Mouse (Mus musculus) left cerebral cortex, postnatal 36 days (tissue): ENCODE data around the gene Rab11fip3. TPM values are rescaled to one million over a fixed set of nuclear protein-coding genes. Genes with fewer than 3 reads are reported as not detected.

Source experiments
- DNase-seq, 2 experiments: peaks; one replicate each; pipeline ENCODE4 v3.0.0; 2021 to 2022; ENCODE audit warnings: low spot score in 2 of 2, mixed read lengths in 1 of 2
- intact Hi-C: fragments of 180-260 bp; cut with DNase I; formaldehyde crosslinking; loops from one replicate; pipeline ENCODE4 v1.15.1; 2025
- total RNA-seq, 2 experiments: library from RNA; stranded (reverse); gene quantifications; 2 replicates each; pipeline ENCODE4 v1.2.3; 2021

The Rab11fip3 gene
- total RNA-seq, 2 experiments from 2014 or later = 98.8 to 117 TPM

GRCm38 (mm10) chr17:25967652-25968051, 101.7 kb downstream of the Rab11fip3 start:
- DNase-seq = no peak
- intact Hi-C loops = no loop called here

DNA sequence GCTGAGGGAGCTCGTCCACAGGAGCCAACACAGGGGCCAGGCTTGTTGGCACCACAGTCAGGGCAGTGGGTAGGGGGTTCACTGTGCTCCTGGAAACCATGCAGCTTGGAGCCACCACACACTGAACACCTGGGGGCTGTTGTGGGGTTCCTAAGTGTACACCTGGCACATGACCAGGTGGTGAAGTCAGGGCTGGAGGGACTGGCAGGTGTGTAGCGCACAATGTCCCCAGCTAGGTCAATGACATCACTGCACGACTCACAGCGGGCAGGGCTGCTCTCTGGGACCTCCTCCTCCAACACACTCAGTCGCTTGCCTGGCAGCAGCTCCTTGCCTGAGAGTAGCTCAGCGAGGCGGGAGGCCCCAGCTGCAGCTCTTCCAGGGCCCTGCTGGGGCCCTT, 105.1 kb downstream of the Rab11fip3 start:
- DNase-seq = no peak
- intact Hi-C loops = no loop called here

DNA sequence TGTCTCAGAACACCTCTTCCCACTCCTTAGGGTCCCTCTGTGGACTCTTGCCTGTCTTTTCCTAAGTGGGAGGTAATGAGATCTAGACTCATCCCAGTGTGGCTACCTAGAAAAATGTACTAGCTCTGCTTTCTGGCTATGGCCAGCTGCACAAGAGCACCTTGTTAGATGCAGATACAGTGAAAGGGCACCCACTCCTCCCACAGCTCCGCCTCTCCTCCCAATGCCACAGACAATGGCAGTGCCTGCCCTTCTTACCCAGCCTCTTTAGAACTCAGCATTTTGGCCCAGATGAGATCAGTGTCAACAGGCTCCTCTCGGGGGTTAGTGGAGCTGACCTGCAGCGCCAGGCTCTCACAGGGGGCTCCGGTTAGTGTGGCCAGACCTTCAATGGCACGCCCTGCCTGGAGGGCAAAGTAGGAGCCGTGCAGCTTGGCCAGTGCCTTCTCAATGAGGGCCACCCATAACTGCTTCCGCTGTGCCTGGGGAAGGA, 106.9 kb downstream of the Rab11fip3 start:
- intact Hi-C loops = no loop called here
- no peak for DNase-seq

DNA sequence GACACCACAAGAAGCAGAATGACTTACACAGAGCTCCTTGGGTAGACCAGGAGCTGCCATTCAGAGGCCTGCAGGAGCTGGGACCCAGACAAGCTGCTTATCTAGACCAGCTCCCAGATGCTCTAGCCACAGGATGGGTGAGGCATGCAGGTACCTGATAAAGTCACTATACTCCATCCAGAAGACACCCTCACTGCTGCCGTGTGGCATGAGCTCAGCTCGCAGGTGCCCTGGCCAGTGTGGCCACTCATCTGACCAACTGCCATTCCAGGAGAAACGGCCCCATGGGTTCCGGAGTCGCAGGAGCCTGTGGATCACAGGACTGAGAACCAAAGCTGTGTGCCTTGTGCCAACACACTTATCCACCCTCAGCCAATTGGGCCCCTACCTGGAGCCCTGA, 107.8 kb downstream of the Rab11fip3 start:
- intact Hi-C loops = no loop called here

GRCm38 (mm10) chr17:25959630-25960467, 109.5 kb downstream of the Rab11fip3 start:
- DNase-seq = no peak
- intact Hi-C loops = no loop called here

More for the DNA sequence above, 107.8 kb downstream of the Rab11fip3 start:
- no peak for DNase-seq

- DNase-seq = no peak
- intact Hi-C loops = no loop called here
Observed at GRCm38 (mm10) chr17:25958771-25959494, 110.4 kb downstream of the Rab11fip3 start.

DNA sequence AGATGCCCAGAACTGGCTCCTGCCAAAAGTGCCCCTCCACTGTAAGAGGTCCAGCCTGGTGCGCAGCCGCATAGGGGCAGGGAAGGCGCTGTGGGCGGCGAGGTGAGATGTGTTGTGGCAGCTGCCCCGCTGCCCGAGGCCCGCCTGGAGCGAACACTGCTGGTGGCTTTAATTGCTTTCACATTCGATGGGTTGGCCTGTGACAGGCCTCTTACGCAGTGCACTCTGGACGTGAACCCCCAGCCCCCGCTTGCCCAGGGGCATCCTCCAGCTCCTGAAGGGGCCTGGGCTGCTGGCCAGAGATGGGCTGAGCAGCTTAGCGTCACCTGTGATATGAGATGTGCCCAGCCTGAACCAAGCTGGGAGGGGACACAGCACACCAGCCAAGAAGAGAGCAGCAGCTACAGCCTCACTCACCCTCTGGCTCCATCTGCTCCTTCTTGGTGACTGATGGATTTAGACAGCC, 111.7 kb downstream of the Rab11fip3 start:
- intact Hi-C loops = no loop called here
- DNase-seq = no peak

GRCm38 (mm10) chr17:25956631-25957030, 112.7 kb downstream of the Rab11fip3 start:
- no peak for DNase-seq
- intact Hi-C loops = no loop called here

DNA sequence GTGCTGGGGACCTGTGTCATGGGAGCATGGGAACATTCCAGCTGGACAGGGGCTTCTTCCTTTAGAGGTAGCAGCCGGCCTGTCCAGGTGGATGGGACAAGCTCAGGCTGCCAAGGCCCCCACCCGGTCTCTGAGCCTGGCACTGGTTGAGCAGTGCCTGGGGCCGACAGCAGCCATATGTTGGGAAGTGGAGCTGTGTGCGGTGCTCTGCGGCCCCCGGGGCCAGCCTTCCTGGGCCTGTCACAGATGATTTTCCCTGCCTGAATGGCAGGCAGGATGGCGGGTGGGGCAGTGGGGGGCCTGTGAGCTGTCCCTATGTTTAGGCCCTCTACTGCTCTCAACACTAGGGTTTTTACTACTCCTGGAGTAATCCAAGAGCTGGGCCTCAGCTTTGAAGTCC, 113.2 kb downstream of the Rab11fip3 start:
- intact Hi-C loops = no loop called here
- DNase-seq = no peak

DNA sequence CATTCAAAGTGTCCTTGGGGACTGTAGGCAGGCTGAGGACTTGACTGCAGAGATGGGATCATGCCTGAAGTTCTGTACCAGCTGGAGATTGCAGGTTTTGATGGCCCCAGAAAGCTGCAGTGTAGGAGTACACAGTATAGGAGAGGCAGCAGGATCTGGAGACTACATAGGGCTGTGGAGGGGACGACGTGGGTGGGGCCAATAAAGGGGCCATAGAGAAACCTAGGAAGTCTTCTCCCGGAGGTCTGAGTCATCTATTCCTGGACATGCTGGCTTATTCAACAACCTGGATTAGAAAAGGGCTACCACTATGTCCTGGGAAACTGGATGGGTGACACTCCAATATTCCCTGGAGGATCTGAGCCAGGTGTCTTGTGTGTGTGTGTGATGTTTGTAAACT, 113.6 kb downstream of the Rab11fip3 start:
- intact Hi-C loops = no loop called here
- DNase-seq = no peak

DNA sequence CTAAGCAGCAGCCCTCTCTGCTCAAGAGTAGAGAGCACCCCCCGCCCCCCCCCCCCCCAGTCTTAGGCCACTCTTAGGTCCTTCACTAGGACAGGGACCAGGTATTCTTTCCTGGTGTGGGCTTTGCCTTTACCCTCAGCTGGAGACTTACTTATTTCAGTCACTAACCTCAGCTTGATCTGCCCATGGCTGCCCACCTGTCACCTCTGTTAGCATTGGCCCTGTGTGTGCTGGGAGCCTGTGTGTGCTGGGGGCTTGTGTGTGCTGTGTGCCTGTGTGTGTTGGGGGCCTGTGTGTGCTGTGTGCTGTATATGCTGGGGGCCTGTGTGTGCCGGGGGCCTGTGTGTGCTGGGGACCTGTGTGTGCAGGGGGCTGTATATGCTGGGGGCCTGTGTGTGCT, 114.7 kb downstream of the Rab11fip3 start:
- DNase-seq = no peak
- intact Hi-C loops = no loop called here

DNA sequence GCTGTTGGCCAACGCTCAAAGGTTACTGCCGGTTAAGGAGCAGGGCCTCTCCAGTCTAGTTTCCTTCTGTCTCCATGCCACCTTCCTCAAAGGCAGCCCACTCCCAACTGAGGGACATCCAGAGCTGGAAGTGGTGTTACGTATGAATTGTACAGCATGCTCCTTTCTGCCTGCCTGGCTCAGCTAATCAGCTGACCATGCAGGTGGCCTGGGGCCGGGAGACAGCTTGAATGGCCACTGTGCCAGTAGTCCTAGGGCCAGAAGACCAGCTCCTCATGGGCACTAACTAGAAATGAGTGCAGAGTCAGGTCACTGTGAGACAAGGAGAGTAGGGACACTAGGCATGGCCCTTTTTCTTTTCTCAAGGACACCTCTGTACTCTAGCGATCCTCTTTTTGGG, 116.2 kb downstream of the Rab11fip3 start:
- DNase-seq = no peak
- intact Hi-C loops = no loop called here

GRCm38 (mm10) chr17:25951803-25952623, 117.3 kb downstream of the Rab11fip3 start, which contains the start of gene A930017K11Rik:
TSS of gene A930017K11Rik (minus strand) at chr17:25952565.
- no peak for DNase-seq
- intact Hi-C loops = no loop called here

DNA sequence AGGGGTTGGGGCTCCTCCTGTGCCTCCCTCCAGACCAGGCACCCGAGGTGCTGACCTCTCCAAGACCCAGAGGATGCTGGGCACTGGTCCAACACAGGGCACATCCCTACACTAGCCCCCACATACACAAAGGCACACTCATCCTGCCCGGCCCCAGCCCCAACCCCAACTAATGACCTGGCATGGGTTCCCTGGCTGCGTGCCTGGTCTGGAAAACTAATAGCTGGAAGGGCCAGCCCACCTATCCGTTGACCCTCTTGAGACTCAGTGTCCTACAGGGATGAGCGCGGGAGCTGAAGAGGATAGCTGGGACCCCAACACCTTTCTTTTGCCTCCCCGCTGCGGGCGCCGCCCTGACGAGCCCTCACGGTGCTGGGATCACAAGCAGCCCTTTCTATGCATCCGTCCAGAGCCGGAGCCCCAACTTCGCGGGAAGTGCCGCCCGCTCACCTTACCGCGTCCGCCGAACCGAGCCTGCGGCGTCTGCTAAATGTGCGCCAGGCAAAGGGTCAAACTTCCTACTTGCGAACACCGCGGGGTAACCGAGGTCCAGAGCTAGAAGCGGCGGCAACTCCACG, 118.0 kb downstream of the Rab11fip3 start:
- intact Hi-C loops = no loop called here
- DNase-seq = no peak

GRCm38 (mm10) chr17:25950706-25951105, 118.6 kb downstream of the Rab11fip3 start:
- intact Hi-C loops = no loop called here
- no peak for DNase-seq

DNA sequence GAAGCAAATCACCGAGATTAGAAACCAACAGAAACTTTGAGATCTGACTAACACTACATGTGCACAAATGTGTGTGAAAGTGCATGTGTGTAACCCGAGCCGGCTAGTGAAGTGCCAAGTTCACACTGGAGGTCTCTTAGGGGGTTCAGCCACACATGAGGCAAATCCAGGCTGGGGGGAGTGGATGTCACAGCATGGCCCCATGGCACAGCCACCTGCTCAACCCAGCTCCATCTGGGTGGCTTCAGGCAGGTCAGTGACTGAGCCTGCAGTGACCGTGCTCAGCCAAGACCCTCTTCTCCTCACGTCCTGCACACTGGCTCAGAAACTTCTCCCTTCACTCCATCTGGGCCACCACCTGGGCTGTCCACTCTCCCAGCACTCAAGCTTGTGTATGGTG, 119.4 kb downstream of the Rab11fip3 start:
- no peak for DNase-seq
- intact Hi-C loops = no loop called here

- no peak for DNase-seq
- intact Hi-C loops = no loop called here
Observed at GRCm38 (mm10) chr17:25948051-25948450, 121.3 kb downstream of the Rab11fip3 start.

GRCm38 (mm10) chr17:25947576-25947975, 121.8 kb downstream of the Rab11fip3 start:
- no peak for DNase-seq
- intact Hi-C loops = no loop called here

GRCm38 (mm10) chr17:25946891-25947290, 122.5 kb downstream of the Rab11fip3 start:
- intact Hi-C loops = no loop called here
- DNase-seq = no peak
